Mouse (Mus musculus): ENCODE results near the gene Npy4r. TPM values are rescaled to one million over a fixed set of nuclear protein-coding genes. Genes with fewer than 3 reads are reported as not detected.

Gene Npy4r
- polyA plus RNA-seq, 1 experiment from 2014 or later: 0.14 TPM

DNA sequence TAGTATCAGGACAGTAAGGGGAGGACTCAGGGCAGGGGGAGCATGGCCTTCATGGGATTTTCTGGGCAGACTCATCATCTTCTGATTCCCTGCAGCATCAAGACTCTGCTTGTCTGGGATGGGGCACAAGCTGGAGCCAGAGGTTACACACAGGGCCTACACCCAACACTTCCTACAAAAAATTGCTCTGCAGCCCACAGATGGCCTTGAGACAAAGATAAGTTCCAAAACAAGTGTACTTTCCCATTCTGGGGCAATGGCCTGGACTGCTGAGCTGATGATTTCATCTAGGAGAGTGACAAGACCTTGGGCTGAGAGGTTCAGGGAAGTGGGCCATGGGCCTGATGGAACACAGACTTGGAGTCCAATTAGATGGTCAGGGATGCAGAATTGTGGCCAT, 16.9 kb downstream of the Npy4r start:
- DNase-seq (ENCODE audit: low spot score): no peak

DNA sequence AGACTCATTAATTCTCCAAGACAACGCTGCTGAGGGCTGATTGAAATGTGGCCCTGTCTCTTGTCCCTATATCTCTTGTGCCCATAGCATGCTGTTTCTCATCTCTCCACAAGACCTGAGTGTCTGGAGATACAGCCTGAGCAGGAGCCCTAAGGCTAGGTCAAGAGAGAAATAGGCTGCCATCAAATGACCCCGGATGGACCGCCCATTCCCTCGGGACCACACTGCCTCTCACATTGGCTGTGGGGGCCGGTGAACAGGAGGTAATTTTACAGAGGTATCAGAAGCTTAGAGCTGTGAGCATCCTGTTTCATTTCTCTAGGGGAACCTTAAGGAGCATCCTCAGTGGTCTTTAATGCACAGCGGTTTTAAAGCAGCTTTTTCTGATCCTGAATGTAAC, 21.1 kb downstream of the Npy4r start:
- ATAC-seq (replicated peaks; ENCODE audit: low FRiP score, low TSS enrichment, low read depth) (no peak), DNase-seq (ENCODE audit: low spot score) (peak; percentile 38)
- Histone ChIP-seq H3K27me3 (replicated peaks; ENCODE audit: control insufficient read depth, insufficient read depth, low read length) (no peaks in the 10 kb centered on the region), H3K9me3 (ENCODE audit: control insufficient read depth, low read length) (no peaks in the 10 kb centered on the region), H3K9ac (ENCODE audit: low read length) (no peak overlapping the region), H3K4me1 (replicated peaks; ENCODE audit: control insufficient read depth, insufficient read depth, low read length) (no peaks in the 10 kb centered on the region), H3K4me3 (ENCODE audit: low read depth, low read length) (no peak overlapping the region), H3K36me3 (ENCODE audit: control insufficient read depth, insufficient read depth, low read length) (no peaks in the 10 kb centered on the region), H3K4me2 (ENCODE audit: low read length) (no peak overlapping the region), H3K27ac (ENCODE audit: low read depth) (no peak overlapping the region)
- 61% methylated on average over 6 of the region's 6 CpGs for WGBS

More for the DNA sequence above, 16.9 kb downstream of the Npy4r start:
- Histone ChIP-seq H3K9me3 (ENCODE audit: control insufficient read depth, low read length) (no peaks in the 10 kb centered on the region), H3K36me3 (ENCODE audit: control insufficient read depth, insufficient read depth, low read length) (no peaks in the 10 kb centered on the region), H3K4me1 (replicated peaks; ENCODE audit: control insufficient read depth, insufficient read depth, low read length) (no peaks in the 10 kb centered on the region), H3K4me3 (ENCODE audit: low read depth, low read length) (no peak overlapping the region), H3K9ac (ENCODE audit: low read length) (no peak overlapping the region), H3K27me3 (replicated peaks; ENCODE audit: control insufficient read depth, insufficient read depth, low read length) (no peaks in the 10 kb centered on the region), H3K27ac (ENCODE audit: low read depth) (no peak overlapping the region), H3K4me2 (ENCODE audit: low read length) (no peak overlapping the region)
- no peak for ATAC-seq (replicated peaks; ENCODE audit: low FRiP score, low TSS enrichment, low read depth)

DNA sequence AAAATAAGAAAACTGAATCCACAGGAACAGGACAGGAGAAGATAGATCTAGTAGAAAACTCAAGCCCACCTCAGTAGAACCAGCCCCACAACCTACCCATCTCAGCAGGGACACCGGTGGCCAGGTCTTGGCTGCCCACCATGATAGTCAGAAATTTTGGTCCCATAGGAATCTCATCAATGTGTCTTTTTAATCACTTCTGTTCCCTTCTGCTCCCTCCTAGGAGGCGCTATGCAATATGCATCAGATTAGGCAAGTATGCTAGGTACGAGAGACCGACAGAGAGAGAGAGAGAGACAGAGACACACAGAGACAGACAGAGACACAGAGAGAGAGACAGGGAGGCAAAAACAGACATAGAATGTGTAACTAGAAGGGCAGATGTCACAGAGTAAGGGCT, 30.6 kb downstream of the Npy4r start:
- Histone ChIP-seq H3K36me3 (ENCODE audit: control insufficient read depth, insufficient read depth, low read length) (no peaks in the 10 kb centered on the region), H3K4me3 (ENCODE audit: low read depth, low read length) (no peak overlapping the region), H3K9ac (ENCODE audit: low read length) (no peak overlapping the region), H3K9me3 (ENCODE audit: control insufficient read depth, low read length) (no peaks in the 10 kb centered on the region), H3K27ac (ENCODE audit: low read depth) (no peak overlapping the region), H3K4me2 (ENCODE audit: low read length) (no peak overlapping the region), H3K4me1 (replicated peaks; ENCODE audit: control insufficient read depth, insufficient read depth, low read length) (no peaks in the 10 kb centered on the region), H3K27me3 (replicated peaks; ENCODE audit: control insufficient read depth, insufficient read depth, low read length) (no peaks in the 10 kb centered on the region)
- DNase-seq (ENCODE audit: low spot score) (no peak), ATAC-seq (replicated peaks; ENCODE audit: low FRiP score, low TSS enrichment, low read depth) (no peak)
- WGBS: 97% methylated on average over 4 of the region's 4 CpGs

DNA sequence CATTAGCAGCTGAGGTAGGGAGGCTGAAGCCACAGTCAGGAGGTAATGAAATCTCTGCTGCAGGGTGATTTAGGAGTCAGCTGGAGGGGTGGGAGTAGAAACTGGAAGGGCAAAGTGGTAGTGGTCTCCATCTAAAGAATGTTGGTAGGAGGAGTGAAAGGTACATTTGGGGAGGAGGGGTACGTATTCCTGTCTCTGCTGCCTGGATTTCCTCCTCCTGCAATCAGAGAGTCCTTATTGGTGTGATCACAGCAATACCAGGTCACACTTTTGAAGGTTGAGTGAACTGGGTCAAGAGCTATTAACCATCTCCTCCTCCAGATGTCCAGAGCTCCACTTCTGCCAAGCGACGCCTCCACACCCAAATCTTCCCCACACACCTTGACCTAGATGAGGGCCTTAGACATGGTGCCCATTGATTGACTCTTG, 31.4 kb downstream of the Npy4r start:
- DNase-seq (ENCODE audit: low spot score) (no peak), ATAC-seq (replicated peaks; ENCODE audit: low FRiP score, low TSS enrichment, low read depth) (no peak)
- Histone ChIP-seq H3K27me3 (replicated peaks; ENCODE audit: control insufficient read depth, insufficient read depth, low read length) (no peaks in the 10 kb centered on the region), H3K4me3 (ENCODE audit: low read depth, low read length) (no peak overlapping the region), H3K4me1 (replicated peaks; ENCODE audit: control insufficient read depth, insufficient read depth, low read length) (no peaks in the 10 kb centered on the region), H3K9me3 (ENCODE audit: control insufficient read depth, low read length) (no peaks in the 10 kb centered on the region), H3K4me2 (ENCODE audit: low read length) (no peak overlapping the region), H3K9ac (ENCODE audit: low read length) (no peak overlapping the region), H3K36me3 (ENCODE audit: control insufficient read depth, insufficient read depth, low read length) (no peaks in the 10 kb centered on the region), H3K27ac (ENCODE audit: low read depth) (no peak overlapping the region)
- WGBS: 89% methylated on average over 3 of the region's 3 CpGs

DNA sequence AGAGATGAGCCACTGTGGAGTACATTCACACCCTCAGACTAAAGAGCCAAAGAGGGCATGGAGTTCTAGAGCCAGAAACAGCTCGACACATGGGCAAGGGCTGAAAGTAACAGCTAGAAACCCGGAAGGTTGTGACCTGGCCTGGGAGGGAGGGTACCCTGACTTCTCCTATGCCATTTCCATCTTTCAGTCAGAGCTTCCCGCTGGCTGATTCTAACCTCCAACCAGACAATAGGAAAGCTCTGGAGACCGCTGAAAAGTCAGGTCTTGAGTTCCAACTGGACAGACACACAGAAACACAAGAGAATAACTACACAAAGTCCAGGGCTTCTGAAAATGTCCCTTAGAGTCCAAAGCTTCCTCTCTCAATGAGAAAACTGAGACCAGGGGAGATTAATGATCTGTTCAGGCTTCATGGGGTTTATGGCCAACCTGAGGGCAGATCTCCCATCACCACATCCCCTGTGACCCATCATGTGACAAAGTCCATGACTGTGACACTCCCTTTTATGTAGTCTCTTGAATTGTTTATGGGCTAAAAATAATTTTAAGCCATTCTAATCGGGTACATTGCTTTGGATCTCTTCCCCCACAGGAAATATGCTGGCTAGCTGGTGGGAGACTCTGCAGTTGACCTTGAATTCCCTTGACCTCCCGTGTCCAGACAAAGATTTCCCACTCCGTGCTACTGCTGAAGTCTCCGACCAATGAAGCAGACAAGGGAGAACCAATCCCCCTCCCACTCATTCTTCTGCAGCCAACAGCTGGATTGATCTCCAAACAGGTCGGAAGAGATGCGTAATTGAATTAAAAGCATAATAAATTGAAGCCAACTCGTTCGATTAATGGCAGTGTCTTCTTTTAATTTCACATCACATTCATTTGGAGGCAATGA, 32.0 kb downstream of the Npy4r start:
- Histone ChIP-seq H3K36me3 (ENCODE audit: control insufficient read depth, insufficient read depth, low read length) (no peaks in the 10 kb centered on the region), H3K4me1 (replicated peaks; ENCODE audit: control insufficient read depth, insufficient read depth, low read length) (no peaks in the 10 kb centered on the region), H3K27ac (ENCODE audit: low read depth) (no peak overlapping the region), H3K9ac (ENCODE audit: low read length) (no peak overlapping the region), H3K4me3 (ENCODE audit: low read depth, low read length) (no peak overlapping the region), H3K9me3 (ENCODE audit: control insufficient read depth, low read length) (no peaks in the 10 kb centered on the region), H3K4me2 (ENCODE audit: low read length) (no peak overlapping the region), H3K27me3 (replicated peaks; ENCODE audit: control insufficient read depth, insufficient read depth, low read length) (no peaks in the 10 kb centered on the region)
- no peak for ATAC-seq (replicated peaks; ENCODE audit: low FRiP score, low TSS enrichment, low read depth)
- no peak for DNase-seq (ENCODE audit: low spot score)
- 74% methylated on average over 12 of the region's 12 CpGs for WGBS

DNA sequence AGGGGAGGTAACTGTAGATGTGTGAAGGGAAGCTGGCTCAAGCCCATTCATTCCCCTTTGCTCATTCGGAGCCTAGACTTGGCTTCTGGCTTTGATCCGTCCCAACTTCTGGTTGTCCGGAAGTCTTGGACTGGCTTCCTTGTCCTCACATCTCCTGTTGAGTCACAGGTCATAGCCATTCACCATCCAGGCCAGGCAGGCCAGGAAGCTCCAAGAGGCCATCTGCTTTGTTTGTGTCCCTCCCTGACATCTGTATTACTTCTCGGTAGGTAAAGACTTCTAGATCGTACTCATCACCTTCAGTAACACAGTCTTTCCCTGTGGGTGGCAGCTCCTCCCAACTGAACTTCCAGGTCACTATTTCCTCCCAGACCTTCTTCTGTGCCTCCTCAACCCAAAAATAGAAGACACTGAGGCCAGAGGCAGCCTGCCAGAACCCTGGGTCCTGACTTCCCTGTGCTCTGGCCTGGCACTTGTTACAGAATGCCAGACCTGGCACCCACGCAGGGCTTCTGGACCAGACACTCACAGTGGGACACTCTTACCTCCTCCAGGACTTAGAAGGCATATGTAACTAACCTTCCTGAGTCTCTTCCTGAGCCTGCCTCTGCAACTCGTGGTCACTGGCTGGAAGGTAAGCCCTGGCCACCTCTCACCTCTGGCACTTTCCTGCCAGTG, 33.1 kb downstream of the Npy4r start:
- Histone ChIP-seq H3K9me3 (ENCODE audit: control insufficient read depth, low read length) (no peaks in the 10 kb centered on the region), H3K27ac (ENCODE audit: low read depth) (no peak overlapping the region), H3K4me3 (ENCODE audit: low read depth, low read length) (no peak overlapping the region), H3K36me3 (ENCODE audit: control insufficient read depth, insufficient read depth, low read length) (no peaks in the 10 kb centered on the region), H3K9ac (ENCODE audit: low read length) (no peak overlapping the region), H3K4me2 (ENCODE audit: low read length) (no peak overlapping the region), H3K27me3 (replicated peaks; ENCODE audit: control insufficient read depth, insufficient read depth, low read length) (no peaks in the 10 kb centered on the region), H3K4me1 (replicated peaks; ENCODE audit: control insufficient read depth, insufficient read depth, low read length) (no peaks in the 10 kb centered on the region)
- no peak for ATAC-seq (replicated peaks; ENCODE audit: low FRiP score, low TSS enrichment, low read depth)
- peak; percentile 48 for DNase-seq (ENCODE audit: low spot score)
- WGBS: 75% methylated on average over 7 of the region's 7 CpGs

DNA sequence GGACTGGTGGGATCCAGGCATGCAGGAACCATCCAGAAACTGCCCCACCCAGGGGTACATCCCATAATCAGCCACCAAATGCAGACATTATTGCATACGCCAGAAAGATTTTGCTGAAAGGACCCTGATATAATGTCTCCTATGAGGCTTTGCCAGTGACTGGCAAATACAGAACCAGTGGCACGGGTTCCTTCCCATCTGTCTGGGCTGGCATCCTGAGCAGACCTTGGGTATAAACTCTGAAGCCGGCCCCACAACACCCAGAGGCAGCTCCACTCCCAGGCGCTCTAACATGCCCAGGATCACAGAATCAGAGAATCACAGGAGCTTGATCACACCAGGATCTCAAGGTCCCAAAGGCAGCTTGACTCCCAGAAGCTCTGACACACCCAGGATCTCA, 38.0 kb downstream of the Npy4r start:
- H3K4me3 ChIP-seq (ENCODE audit: low read depth, low read length): no peak overlapping the region
- H3K4me1 ChIP-seq (replicated peaks; ENCODE audit: control insufficient read depth, insufficient read depth, low read length): no peaks in the 10 kb centered on the region
- no peak overlapping the region for H3K9ac ChIP-seq (ENCODE audit: low read length)
- H3K4me2 ChIP-seq (ENCODE audit: low read length): no peak overlapping the region
- H3K27ac ChIP-seq (ENCODE audit: low read depth): no peak overlapping the region
- no peaks in the 10 kb centered on the region for H3K36me3 ChIP-seq (ENCODE audit: control insufficient read depth, insufficient read depth, low read length)
- DNase-seq (ENCODE audit: low spot score) (no peak), ATAC-seq (replicated peaks; ENCODE audit: low FRiP score, low TSS enrichment, low read depth) (no peak)
- no peaks in the 10 kb centered on the region for H3K27me3 ChIP-seq (replicated peaks; ENCODE audit: control insufficient read depth, insufficient read depth, low read length)
- no peaks in the 10 kb centered on the region for H3K9me3 ChIP-seq (ENCODE audit: control insufficient read depth, low read length)
- 91% methylated on average over 4 of the region's 4 CpGs for whole genome bisulfite sequencing

DNA sequence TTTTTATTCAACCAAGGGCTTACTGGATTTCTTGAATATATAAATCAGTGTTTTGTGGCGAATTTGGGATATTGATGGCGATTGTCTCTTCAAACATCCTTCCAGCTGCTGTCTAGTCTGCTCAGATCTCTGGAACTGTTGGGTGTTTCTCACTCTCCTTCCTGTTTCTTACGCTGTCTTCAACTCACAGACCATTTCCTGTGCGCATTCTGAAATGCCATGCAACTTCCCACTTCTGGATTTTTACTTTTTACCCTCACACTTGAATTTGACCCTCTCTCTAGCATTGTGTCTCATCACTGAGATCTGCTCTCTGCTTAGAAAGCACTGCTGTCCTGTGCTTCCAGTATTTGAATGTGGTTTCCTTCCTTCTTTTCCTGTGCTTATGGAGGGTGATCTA, 44.7 kb downstream of the Npy4r start:
- H3K27ac ChIP-seq (ENCODE audit: low read depth): no peak overlapping the region
- H3K9me3 ChIP-seq (ENCODE audit: control insufficient read depth, low read length): no peaks in the 10 kb centered on the region
- H3K9ac ChIP-seq (ENCODE audit: low read length): no peak overlapping the region
- no peak for DNase-seq (ENCODE audit: low spot score)
- no peaks in the 10 kb centered on the region for H3K36me3 ChIP-seq (ENCODE audit: control insufficient read depth, insufficient read depth, low read length)
- no peak for ATAC-seq (replicated peaks; ENCODE audit: low FRiP score, low TSS enrichment, low read depth)
- no peak overlapping the region for H3K4me2 ChIP-seq (ENCODE audit: low read length)
- H3K27me3 ChIP-seq (replicated peaks; ENCODE audit: control insufficient read depth, insufficient read depth, low read length): no peaks in the 10 kb centered on the region
- 69% methylated on average over 4 of the region's 4 CpGs for WGBS
- H3K4me3 ChIP-seq (ENCODE audit: low read depth, low read length): no peak overlapping the region
- H3K4me1 ChIP-seq (replicated peaks; ENCODE audit: control insufficient read depth, insufficient read depth, low read length): no peaks in the 10 kb centered on the region

All from intestine, embryonic 14.5 days (tissue).